Mouse (Mus musculus): ENCODE data around the gene Nectin1.

The Nectin1 gene

DNA sequence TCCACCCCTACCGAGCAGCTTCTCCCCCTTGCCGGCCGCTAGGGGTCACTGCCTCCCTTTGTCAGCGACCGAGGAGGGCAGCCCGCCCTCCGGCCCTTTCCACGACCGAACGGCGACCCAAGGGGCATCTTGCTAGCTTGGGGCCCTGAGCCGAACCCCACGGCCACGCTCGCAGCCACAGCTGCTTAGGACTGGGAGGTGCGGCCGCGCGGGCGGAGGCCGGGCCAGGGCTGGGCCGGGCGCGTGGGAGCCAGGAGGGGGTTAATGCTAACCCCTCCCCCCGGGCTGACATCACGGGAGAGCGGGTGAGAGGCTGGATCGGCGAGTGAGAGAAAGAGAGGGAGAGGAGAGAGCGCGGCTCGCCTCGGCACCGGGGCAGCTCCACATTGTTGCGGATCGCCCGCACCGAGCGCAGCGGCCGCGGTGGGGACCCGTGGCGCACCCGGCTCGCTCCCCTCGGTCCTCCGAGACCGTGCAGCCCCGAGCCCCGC is at the start of gene Nectin1:
Nectin1 (plus strand) TSS at position 338 of the 491 bp plus-strand sequence.
- DNase-seq, result peak; percentile 91

GRCm38 (mm10) chr9:43698080-43698712 is 45.6 kb upstream of the Nectin1 start:
- peak; percentile 71 for DNase-seq

GRCm38 (mm10) chr9:43698841-43699240 is 44.9 kb upstream of the Nectin1 start:
- no peak for DNase-seq

DNA sequence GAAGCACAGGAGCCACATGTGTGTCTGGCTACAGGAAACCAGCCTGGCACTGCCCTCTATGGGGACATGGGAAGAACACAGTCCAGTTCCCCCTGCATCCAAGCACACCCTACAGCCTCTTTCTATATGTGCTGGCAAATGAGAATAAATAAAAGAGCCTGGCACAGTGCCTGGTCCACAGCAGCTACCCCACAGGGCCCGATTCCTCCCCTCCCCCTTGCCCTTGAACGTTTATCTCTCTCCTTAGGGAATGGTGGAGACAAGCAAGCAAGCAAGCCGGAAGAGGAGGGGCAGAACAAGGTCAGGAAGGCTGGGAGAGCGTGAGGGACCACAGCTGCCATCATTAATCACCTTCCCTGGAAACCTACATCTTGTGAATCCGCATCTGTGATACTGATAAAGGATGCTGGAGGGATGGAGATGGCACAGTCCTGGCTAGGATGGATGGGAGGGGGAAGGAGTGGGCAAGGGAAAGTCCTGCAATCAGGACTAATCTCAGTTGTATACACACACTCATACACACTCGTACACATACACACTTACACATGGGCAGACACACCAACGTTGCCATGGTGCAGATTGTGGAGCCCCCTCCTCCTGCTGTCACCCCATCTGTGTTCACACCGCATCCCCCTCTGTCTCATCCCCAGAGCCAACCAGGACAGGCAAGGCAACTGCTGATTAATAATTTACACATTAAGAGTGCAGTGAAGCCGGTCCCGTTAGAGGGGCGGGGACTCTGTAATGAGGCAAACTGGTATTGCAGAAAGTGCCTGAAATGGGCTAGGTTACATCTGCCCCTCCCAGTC is 44.2 kb upstream of the Nectin1 start:
- DNase-seq, result no peak

- no peak for DNase-seq
Observed at GRCm38 (mm10) chr9:43700226-43700579, 43.6 kb upstream of the Nectin1 start.

DNA sequence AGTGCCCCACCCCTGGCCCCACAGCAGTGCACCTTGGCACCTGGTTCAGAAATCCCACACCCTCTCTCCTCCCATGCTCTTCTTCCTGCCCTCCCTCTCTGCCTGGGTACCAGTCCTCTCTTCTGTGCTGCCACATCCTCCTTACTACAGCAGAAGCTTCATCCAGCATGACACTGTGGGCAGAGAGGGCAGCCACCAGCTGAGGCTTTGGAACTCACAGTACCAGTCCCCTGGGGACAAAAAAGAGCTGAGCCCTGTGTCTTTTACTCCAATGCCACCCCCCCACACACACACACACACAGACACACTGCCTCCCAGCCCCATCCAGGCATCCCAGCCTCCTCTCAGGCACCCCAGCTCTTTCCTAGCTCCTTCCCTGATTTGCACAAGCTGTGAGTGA is 42.0 kb upstream of the Nectin1 start:
- no peak for DNase-seq

DNA sequence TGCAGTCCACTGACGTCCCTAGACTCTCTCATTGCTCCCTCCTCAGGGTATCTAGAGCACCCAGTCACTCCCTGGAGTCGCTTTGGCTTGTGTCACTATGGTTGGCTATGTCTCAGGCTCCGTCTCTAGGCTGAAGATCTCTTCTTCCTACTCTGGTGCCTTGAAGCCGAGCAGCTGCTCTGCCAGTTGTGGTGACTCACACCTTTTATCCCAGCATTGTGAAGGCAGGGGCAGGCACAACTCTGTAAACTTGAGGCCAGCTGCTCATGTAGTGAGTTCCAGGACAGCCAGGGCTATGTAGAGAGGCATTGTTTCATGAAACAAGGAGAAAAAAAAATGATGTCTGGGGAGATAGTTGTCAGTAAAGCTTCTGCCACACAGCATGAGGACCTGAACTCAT is 36.2 kb upstream of the Nectin1 start:
- no peak for DNase-seq

- no peak for DNase-seq
Observed at GRCm38 (mm10) chr9:43708715-43709114, 35.1 kb upstream of the Nectin1 start.

- DNase-seq, result no peak
Observed at GRCm38 (mm10) chr9:43713432-43713831, 30.4 kb upstream of the Nectin1 start.

DNA sequence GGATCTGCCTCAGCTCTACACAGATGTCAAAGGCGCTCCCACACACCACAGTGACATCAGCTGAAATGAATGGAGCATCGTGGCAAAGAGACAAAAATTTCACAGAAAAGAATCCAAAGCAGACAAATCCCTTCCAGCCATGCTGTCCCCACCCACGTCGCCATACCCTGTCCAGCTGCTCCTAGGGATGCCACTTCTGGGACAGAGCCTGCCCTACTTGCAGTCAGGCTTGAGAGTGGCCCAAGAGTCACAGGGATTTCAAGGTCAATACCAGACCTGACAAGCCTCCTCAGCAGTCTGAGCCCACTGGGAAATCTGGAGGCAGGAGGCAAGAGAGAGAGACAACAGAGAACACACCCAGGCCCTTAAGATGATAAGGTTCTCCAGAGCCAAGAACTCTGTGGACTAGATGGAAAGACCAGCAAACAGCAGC is 24.4 kb upstream of the Nectin1 start:
- peak; percentile 38 for DNase-seq

GRCm38 (mm10) chr9:43720046-43720445 is 23.7 kb upstream of the Nectin1 start:
- DNase-seq, result no peak

- no peak for DNase-seq
Observed at GRCm38 (mm10) chr9:43724093-43724492, 19.7 kb upstream of the Nectin1 start.

- DNase-seq, result peak; percentile 62
Observed at GRCm38 (mm10) chr9:43729450-43730266, 14.1 kb upstream of the Nectin1 start.

- peak; percentile 69 for DNase-seq
Observed at GRCm38 (mm10) chr9:43730284-43731027, 13.3 kb upstream of the Nectin1 start.

- DNase-seq, result no peak
Observed at GRCm38 (mm10) chr9:43731880-43732279, 11.9 kb upstream of the Nectin1 start.

DNA sequence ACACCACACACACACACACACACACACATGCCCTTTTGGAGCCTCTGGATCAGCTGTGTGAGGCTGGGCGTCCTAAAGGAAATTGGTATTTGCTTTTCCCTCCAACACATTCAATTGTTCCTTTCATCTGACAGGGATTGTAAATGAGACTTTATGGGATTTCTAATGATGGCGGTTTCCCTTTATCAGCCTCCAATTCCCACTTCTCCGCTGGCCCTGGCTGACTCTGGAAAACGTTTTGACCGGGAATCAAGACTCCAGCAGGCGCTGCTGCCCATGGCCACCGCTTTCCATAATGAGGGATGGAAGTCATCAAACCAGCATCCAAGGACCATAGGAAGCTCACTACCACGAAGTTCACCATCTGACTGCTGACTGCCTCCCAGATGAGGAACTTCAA is 11.1 kb upstream of the Nectin1 start:
- no peak for DNase-seq

- DNase-seq, result no peak
Observed at GRCm38 (mm10) chr9:43734952-43735351, 8.8 kb upstream of the Nectin1 start.

GRCm38 (mm10) chr9:43736046-43736730 is 7.6 kb upstream of the Nectin1 start:
- no peak for DNase-seq

- DNase-seq, result peak; percentile 42
Observed at GRCm38 (mm10) chr9:43737331-43737730, 6.5 kb upstream of the Nectin1 start.

DNA sequence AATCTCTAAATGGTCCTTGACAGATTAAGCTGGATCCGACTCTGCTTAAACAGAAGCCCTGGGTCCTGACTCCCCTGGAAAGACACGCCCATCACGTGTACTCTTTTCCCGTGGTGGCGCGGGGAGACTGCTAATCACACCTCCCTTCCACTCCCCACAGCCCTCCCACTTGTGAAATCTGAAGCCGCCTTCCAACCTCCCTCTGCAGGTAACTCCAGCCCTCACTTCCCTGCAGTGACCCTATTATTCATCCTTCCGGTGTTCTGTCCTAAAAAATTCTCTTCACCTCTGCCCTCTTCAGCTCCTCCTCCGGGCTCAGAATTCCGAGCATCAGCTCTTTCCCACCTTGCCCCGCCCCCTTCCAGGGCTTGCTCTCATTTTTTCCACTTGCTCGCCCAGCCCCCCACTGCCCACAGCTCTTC is 5.9 kb upstream of the Nectin1 start:
- peak; percentile 33 for DNase-seq

DNA sequence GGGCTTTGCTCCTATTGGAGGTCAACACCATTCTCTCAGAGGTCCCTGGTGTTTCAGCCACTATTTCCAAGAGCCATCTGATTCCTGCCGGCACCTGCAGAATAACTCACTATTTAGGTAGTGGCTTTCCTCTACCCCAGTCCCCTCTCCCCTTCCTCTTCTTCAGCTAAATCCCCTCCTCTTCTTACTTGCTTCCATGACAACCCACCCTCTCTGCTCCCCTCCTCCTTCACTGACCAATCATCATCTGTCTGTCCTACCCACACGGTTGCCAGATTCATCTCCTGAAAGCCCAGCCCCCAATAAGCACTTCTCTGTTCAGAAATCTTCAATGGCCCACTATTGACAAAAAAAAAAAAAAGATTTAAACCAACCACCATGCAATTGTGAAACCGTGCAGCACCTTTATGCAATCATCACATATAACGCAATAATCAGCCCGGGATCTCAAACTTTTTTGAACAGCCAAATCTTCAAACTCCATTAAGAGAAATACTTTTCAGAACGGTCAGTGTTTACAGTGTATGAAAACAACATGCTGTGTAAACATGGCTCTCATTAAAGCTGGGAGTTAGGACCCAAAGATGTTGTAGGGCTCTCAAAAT is 5.2 kb upstream of the Nectin1 start:
- no peak for DNase-seq

DNA sequence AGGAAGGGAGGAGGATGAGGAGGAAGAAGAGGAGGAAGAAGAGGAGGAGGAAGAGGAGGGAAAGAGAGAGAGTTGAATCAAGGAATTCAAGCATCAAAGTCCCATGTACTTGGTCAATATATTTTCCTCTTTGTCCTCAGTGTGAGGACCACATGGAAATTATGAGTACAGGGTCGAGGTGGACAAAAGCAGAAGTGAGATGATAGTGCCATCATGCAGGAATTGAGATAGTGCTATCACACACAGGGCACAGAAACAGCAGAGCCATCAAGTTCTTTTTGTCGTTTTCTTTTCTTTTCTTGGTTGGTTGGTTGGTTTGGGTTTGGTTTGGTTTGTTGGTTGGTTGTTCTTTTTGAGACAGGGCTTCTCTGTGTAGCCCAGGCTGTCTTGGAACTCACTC is 2.5 kb upstream of the Nectin1 start:
- DNase-seq, result no peak

Measured in kidney, postnatal 14 days (tissue).